Mouse (Mus musculus): ENCODE data around the gene Gstm2. TPM values are rescaled to one million over a fixed set of nuclear protein-coding genes. Genes with fewer than 3 reads are reported as not detected.

Gstm2 gene
- total and polyA plus RNA-seq, 3 experiments = 0.13 to 0.53 TPM; not detected in 1

DNA sequence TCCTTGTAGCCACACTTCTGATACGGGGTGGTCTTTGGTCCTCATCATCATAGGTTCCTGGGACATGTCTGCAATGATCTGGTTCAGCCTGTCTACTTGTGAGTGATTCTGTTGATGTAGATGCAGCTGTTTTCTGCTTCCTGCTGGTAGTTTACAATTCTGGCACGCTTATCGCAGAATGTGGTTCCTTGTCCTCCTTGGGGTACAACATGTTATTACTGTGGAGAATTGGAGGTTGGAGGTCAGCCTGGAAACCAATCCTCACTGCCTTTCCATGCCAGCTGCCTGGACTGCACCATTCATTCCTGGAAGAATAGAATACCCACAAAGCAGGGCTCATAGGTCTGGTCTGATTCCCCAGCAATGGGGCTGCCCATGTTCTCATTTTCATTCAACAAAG is 13.2 kb upstream of the Gstm2 start:
- in situ Hi-C loops (cut with MboI; ENCODE audit: low pct_ligation_motif_present, low pct_unique_long_range_greater_than_20kb, low sequenced_read_pairs) (no loop called here), dilution Hi-C loops (cut with MboI; ENCODE audit: extremely low pct_ligation_motif_present, extremely low pct_unique_long_range_greater_than_20kb, low sequenced_read_pairs) (no loop called here)
- H3K4me3 ChIP-seq (replicated peaks in 1 of 3; ENCODE audit: low read depth in 2 of 3, low read length in 2 of 3, poor library complexity in 1 of 3) = no peak overlapping the region
- peaks cover 0 to 9% of the 10 kb centered on the region in 2 experiments; a peak in 1 of 4 replicates for H3K4me1 ChIP-seq (ENCODE audit: control insufficient read depth in 1 of 2, insufficient read depth in 2 of 2)
- H3K4me2 ChIP-seq (ENCODE audit: insufficient read depth, low read depth, poor library complexity, severe bottlenecking) = no peak overlapping the region
- H3K9ac ChIP-seq (ENCODE audit: insufficient read depth, low read depth) = no peak overlapping the region
- no peaks in the 10 kb centered on the region for H3K36me3 ChIP-seq (replicated peaks in 1 of 2; ENCODE audit: control insufficient read depth in 1 of 2, insufficient read depth in 1 of 2, low read length in 1 of 2)
- TF ChIP-seq USF2 (conservative IDR thresholded peaks at IDR 0.05; ENCODE audit: low read depth, low read length) (no peak), GABPA (IDR thresholded peaks at IDR 0.05; ENCODE audit: insufficient replicate concordance, low read depth, low read length) (no peak), JUND (conservative IDR thresholded peaks at IDR 0.05; ENCODE audit: low read depth, low read length) (no peak), MAZ (IDR thresholded peaks at IDR 0.05; ENCODE audit: low read depth, low read length) (no peak), CHD1 (IDR thresholded peaks at IDR 0.05; ENCODE audit: low read depth, low read length) (no peak), ELF1 (IDR thresholded peaks at IDR 0.05; ENCODE audit: low read depth, low read length) (no peak), ZNF384 (IDR thresholded peaks at IDR 0.05; ENCODE audit: low read depth, low read length) (no peak), JUN (IDR thresholded peaks at IDR 0.05; ENCODE audit: insufficient read depth, low read depth, low read length) (no peak), MAX (IDR thresholded peaks at IDR 0.05; ENCODE audit: low read length) (no peak), TBP (conservative IDR thresholded peaks at IDR 0.05; ENCODE audit: low read depth, low read length) (no peak), MAFK (IDR thresholded peaks at IDR 0.05; ENCODE audit: insufficient replicate concordance, low read length) (no peak), MYC (IDR thresholded peaks at IDR 0.05; ENCODE audit: low read depth, low read length) (no peak), ZKSCAN1 (IDR thresholded peaks at IDR 0.05; ENCODE audit: borderline replicate concordance, low read depth, low read length) (no peak), E2F4 (IDR thresholded peaks at IDR 0.05; ENCODE audit: insufficient replicate concordance, low read depth, low read length) (no peak), SMC3 (IDR thresholded peaks at IDR 0.05; ENCODE audit: low read depth, low read length) (no peak), RCOR1 (conservative IDR thresholded peaks at IDR 0.05; ENCODE audit: low read depth, low read length) (no peak), NRF1 (IDR thresholded peaks at IDR 0.05; ENCODE audit: low read depth, low read length) (no peak)
- DNase-seq (ENCODE audit: extremely low read depth) = no peak
- no peak overlapping the region for H3K27ac ChIP-seq (ENCODE audit: insufficient read depth, low read depth)
- H3K27me3 ChIP-seq (replicated peaks) = no peaks in the 10 kb centered on the region
- no peaks in the 10 kb centered on the region; the same call in 1 of the 2 replicates for H3K79me2 ChIP-seq (replicated peaks; ENCODE audit: control insufficient read depth, extremely low read depth, insufficient read depth, poor library complexity, severe bottlenecking)
- H3K9me3 ChIP-seq (replicated peaks; ENCODE audit: low read length) = peaks cover 5% of the 10 kb centered on the region

DNA sequence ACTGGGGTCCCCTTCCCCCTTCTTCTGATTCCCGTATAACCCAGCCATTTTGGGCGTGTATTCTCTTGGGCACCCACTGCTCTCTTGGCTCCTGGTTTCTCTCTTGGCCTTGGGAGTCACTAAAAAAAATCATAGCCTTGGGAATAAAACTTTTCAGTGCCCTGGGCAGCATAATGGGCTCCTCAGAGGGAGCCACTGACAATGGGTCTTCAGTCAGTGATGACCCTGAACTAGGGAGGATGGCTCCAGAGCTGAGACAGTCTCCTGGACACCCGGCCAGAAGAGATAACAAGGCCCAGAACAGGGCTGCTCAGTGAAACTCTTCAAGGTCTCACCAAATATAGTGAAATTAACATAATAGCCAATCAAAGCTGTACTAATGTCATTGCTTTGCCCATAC is 12.3 kb upstream of the Gstm2 start:
- Histone ChIP-seq H3K79me2 (replicated peaks; ENCODE audit: control insufficient read depth, extremely low read depth, insufficient read depth, poor library complexity, severe bottlenecking) (no peaks in the 10 kb centered on the region; the same call in 1 of the 2 replicates), H3K4me2 (ENCODE audit: insufficient read depth, low read depth, poor library complexity, severe bottlenecking) (no peak overlapping the region), H3K27ac (ENCODE audit: insufficient read depth, low read depth) (no peak overlapping the region), H3K27me3 (replicated peaks) (no peaks in the 10 kb centered on the region), H3K9me3 (replicated peaks; ENCODE audit: low read length) (peaks cover 9% of the 10 kb centered on the region), H3K4me1 (ENCODE audit: control insufficient read depth in 1 of 2, insufficient read depth in 2 of 2) (peaks cover 0 to 9% of the 10 kb centered on the region in 2 experiments; a peak in 1 of 4 replicates), H3K36me3 (replicated peaks in 1 of 2; ENCODE audit: control insufficient read depth in 1 of 2, insufficient read depth in 1 of 2, low read length in 1 of 2) (no peaks in the 10 kb centered on the region), H3K4me3 (replicated peaks in 1 of 3; ENCODE audit: low read depth in 2 of 3, low read length in 2 of 3, poor library complexity in 1 of 3) (no peak overlapping the region), H3K9ac (ENCODE audit: insufficient read depth, low read depth) (no peak overlapping the region)
- in situ Hi-C loops (cut with MboI; ENCODE audit: low pct_ligation_motif_present, low pct_unique_long_range_greater_than_20kb, low sequenced_read_pairs) (no loop called here), dilution Hi-C loops (cut with MboI; ENCODE audit: extremely low pct_ligation_motif_present, extremely low pct_unique_long_range_greater_than_20kb, low sequenced_read_pairs) (no loop called here)
- DNase-seq (ENCODE audit: extremely low read depth) = no peak
- no peak for TF ChIP-seq SMC3 (IDR thresholded peaks at IDR 0.05; ENCODE audit: low read depth, low read length)
- no peak for TF ChIP-seq CHD2 (IDR thresholded peaks at IDR 0.05; ENCODE audit: low read length)
- no peak for TF ChIP-seq IRF4 (IDR thresholded peaks at IDR 0.05; ENCODE audit: low read depth, low read length)
- no peak for TF ChIP-seq MAFK (IDR thresholded peaks at IDR 0.05; ENCODE audit: insufficient replicate concordance, low read length)
- no peak for TF ChIP-seq TBP (conservative IDR thresholded peaks at IDR 0.05; ENCODE audit: low read depth, low read length)
- TF ChIP-seq BHLHE40 (IDR thresholded peaks at IDR 0.05; ENCODE audit: low read depth, low read length) = no peak
- no peak for TF ChIP-seq RAD21 (IDR thresholded peaks at IDR 0.05; ENCODE audit: low read depth, low read length)
- no peak for TF ChIP-seq SIN3A (IDR thresholded peaks at IDR 0.05; ENCODE audit: low read length)
- no peak for TF ChIP-seq NELFE (IDR thresholded peaks at IDR 0.05; ENCODE audit: low read depth, low read length)
- TF ChIP-seq JUND (conservative IDR thresholded peaks at IDR 0.05; ENCODE audit: low read depth, low read length) = no peak
- no peak for TF ChIP-seq EP300 (IDR thresholded peaks at IDR 0.05; ENCODE audit: low read length)
- TF ChIP-seq CHD1 (IDR thresholded peaks at IDR 0.05; ENCODE audit: low read depth, low read length) = no peak
- TF ChIP-seq MAZ (IDR thresholded peaks at IDR 0.05; ENCODE audit: low read depth, low read length) = no peak
- no peak for TF ChIP-seq ELF1 (IDR thresholded peaks at IDR 0.05; ENCODE audit: low read depth, low read length)
- no peak for TF ChIP-seq MYC (IDR thresholded peaks at IDR 0.05; ENCODE audit: low read depth, low read length)
- TF ChIP-seq TCF12 (IDR thresholded peaks at IDR 0.05; ENCODE audit: low read depth, low read length) = no peak
- no peak for TF ChIP-seq ZNF384 (IDR thresholded peaks at IDR 0.05; ENCODE audit: low read depth, low read length)
- no peak for TF ChIP-seq UBTF (IDR thresholded peaks at IDR 0.05; ENCODE audit: low read depth, low read length)
- no peak for TF ChIP-seq ZKSCAN1 (IDR thresholded peaks at IDR 0.05; ENCODE audit: borderline replicate concordance, low read depth, low read length)
- TF ChIP-seq ZC3H11A (IDR thresholded peaks at IDR 0.05; ENCODE audit: low read depth, low read length) = no peak
